ENCODE assay signal across 19 mouse cellular contexts in genomic region chr12:68979232-68979631, GRCm38 (mm10).
"Had no signal": no experiment of that assay in that cellular context is flagged by ENCODE, and none has a peak within 500 bp of the region (broad histone marks: within the 10 kb centered on the region; RNA-seq: fewer than 3 reads in every experiment).

No protein-coding gene starts in this region.

- H3K9ac ChIP-seq: intestine, embryonic 15.5 days; kidney, embryonic 15.5 days; limb, embryonic 12.5 days; limb, embryonic 15.5 days; liver, embryonic 12.5 days; liver, embryonic 15.5 days; lung, embryonic 15.5 days; midbrain, embryonic 12.5 days had no signal

- H3K4me3 ChIP-seq: intestine, embryonic 15.5 days; kidney, embryonic 15.5 days; limb, embryonic 12.5 days; limb, embryonic 15.5 days; liver, embryonic 12.5 days; liver, embryonic 15.5 days; lung, embryonic 15.5 days; megakaryocyte, embryonic 14.5 days; midbrain, embryonic 12.5 days had no signal

- H3K4me1 ChIP-seq: intestine, embryonic 15.5 days; kidney, embryonic 15.5 days; limb, embryonic 12.5 days; limb, embryonic 15.5 days; liver, embryonic 12.5 days; liver, embryonic 15.5 days; megakaryocyte, embryonic 14.5 days; midbrain, embryonic 12.5 days had no signal

- H3K36me3 ChIP-seq: intestine, embryonic 15.5 days; kidney, embryonic 15.5 days; limb, embryonic 12.5 days; limb, embryonic 15.5 days; liver, embryonic 12.5 days; liver, embryonic 15.5 days; lung, embryonic 15.5 days; midbrain, embryonic 12.5 days had no signal

- ATAC-seq: intestine, embryonic 15.5 days; liver, embryonic 12.5 days had no signal

- H3K27me3 ChIP-seq: intestine, embryonic 15.5 days; kidney, embryonic 15.5 days; limb, embryonic 12.5 days; limb, embryonic 15.5 days; liver, embryonic 12.5 days; liver, embryonic 15.5 days; lung, embryonic 15.5 days; megakaryocyte, embryonic 14.5 days; midbrain, embryonic 12.5 days had no signal

- DNase-seq: kidney, adult 11 months; kidney, adult 8-10 months; kidney, postnatal 10 days; kidney, postnatal 36 days; left cerebral cortex, postnatal 4 days; lung, adult 18-20 months; lung, postnatal 10 days; lung, postnatal 36 days; thymus, adult 18-20 months; thymus, postnatal 36 days had no signal

- H3K4me2 ChIP-seq: intestine, embryonic 15.5 days; kidney, embryonic 15.5 days; limb, embryonic 12.5 days; limb, embryonic 15.5 days; liver, embryonic 12.5 days; liver, embryonic 15.5 days; lung, embryonic 15.5 days; midbrain, embryonic 12.5 days had no signal

- H3K9me3 ChIP-seq: intestine, embryonic 15.5 days; kidney, embryonic 15.5 days; limb, embryonic 12.5 days; limb, embryonic 15.5 days; liver, embryonic 12.5 days; liver, embryonic 15.5 days; lung, embryonic 15.5 days; midbrain, embryonic 12.5 days had no signal

- H3K27ac ChIP-seq: intestine, embryonic 15.5 days; kidney, embryonic 15.5 days; limb, embryonic 12.5 days; limb, embryonic 15.5 days; liver, embryonic 12.5 days; liver, embryonic 15.5 days; lung, embryonic 15.5 days; midbrain, embryonic 12.5 days had no signal
